Comparison of ENCODE assay signal across 13 mouse cellular contexts in the genomic region with DNA sequence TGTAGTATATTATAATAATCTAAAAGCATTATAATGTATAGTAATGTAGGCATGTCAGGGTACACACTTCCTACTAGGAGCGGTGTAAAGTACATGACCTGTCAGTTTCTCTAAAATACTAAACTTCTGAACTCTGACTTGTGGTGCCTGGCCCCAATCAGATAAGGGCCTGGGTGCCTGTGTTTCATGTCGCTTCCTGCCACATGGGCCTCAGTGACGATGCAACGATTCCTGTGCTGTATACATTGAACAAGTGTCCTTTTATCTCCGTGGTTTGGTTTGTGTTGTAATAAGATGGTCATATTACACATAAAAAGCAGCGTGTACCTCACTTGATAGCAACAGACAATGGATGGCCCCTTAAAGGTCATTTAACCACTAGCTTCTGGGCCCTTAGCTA.
DNase-seq lines count a peak whose midpoint lies in the region; ATAC-seq and TF ChIP-seq lines count a peak whose summit lies in the region.
"Had no signal": no experiment of that assay in that cellular context is flagged by ENCODE, and none has a peak within 500 bp of the region (broad histone marks: within the 10 kb centered on the region; RNA-seq: fewer than 3 reads in every experiment).

No protein-coding gene starts in this region.

- H3K9me3 ChIP-seq in G1E (replicated peaks) = no peaks in the 10 kb centered on the region
- no peaks in the 10 kb centered on the region for H3K9me3 ChIP-seq in liver, embryonic 16.5 days (replicated peaks; ENCODE audit: control insufficient read depth, low read length)
- H3K9me3 ChIP-seq: hindbrain, embryonic 12.5 days had no signal

- peak overlapping the region; percentile 12; the same call in 1 of the 2 replicates for H3K27ac ChIP-seq in liver, embryonic 16.5 days (ENCODE audit: low read length)
- no peak overlapping the region for H3K27ac ChIP-seq in kidney, adult 2 months (ENCODE audit: insufficient read depth, low read depth, low read length)
- H3K27ac ChIP-seq: hindbrain, embryonic 12.5 days; macrophage had no signal

- 12% methylated on average over 6 of the region's 6 CpGs for WGBS in liver, embryonic 16.5 days (ENCODE audit: insufficient replicate concordance)
- WGBS in kidney, adult 2 months = 71% methylated on average over 6 of the region's 6 CpGs

- no peaks in the 10 kb centered on the region for H3K36me3 ChIP-seq in G1E (replicated peaks)
- H3K36me3 ChIP-seq in liver, embryonic 16.5 days (ENCODE audit: control insufficient read depth, insufficient read depth) = no peaks in the 10 kb centered on the region
- H3K36me3 ChIP-seq in kidney, adult 2 months (ENCODE audit: control insufficient read depth, insufficient read depth, low read length) = no peaks in the 10 kb centered on the region
- H3K36me3 ChIP-seq: hindbrain, embryonic 12.5 days had no signal

- TF ChIP-seq CTCF in G1E (IDR thresholded peaks at IDR 0.05; ENCODE audit: low read depth, low read length) = no peak
- no peak for TF ChIP-seq CTCF in kidney, adult 2 months (conservative IDR thresholded peaks at IDR 0.05; ENCODE audit: insufficient read depth, insufficient read length, low read depth, low read length)

- DNase-seq in G1E (ENCODE audit: low spot score) = peak; percentile 50
- DNase-seq in c-Kit-positive CD71-positive TER-119-positive erythroid progenitor cells, embryonic 14.5 days (ENCODE audit: low spot score) = peak; percentile 59
- peak; percentile 77 for DNase-seq in thymus, postnatal 0 days (ENCODE audit: low spot score)
- no peak for DNase-seq in kidney, adult 2 months
- no peak for DNase-seq in heart, adult 9 months (ENCODE audit: low spot score in 2 of 2)
- DNase-seq in embryo, embryonic 11 days = no peak
- DNase-seq: kidney, adult 9 months; retina, postnatal 1 day had no signal

- no peak overlapping the region for H3K4me3 ChIP-seq in G1E (ENCODE audit: low read depth, low read length)
- no peak overlapping the region for H3K4me3 ChIP-seq in liver, embryonic 16.5 days (ENCODE audit: low read depth, low read length)
- H3K4me3 ChIP-seq in kidney, adult 2 months (ENCODE audit: insufficient read depth, low read depth, low read length) = no peak overlapping the region
- H3K4me3 ChIP-seq: hindbrain, embryonic 12.5 days; myocyte had no signal

- no peak overlapping the region; the same call in 1 of the 2 replicates for H3K4me2 ChIP-seq in liver, embryonic 16.5 days (ENCODE audit: low read depth, low read length)
- H3K4me2 ChIP-seq: hindbrain, embryonic 12.5 days had no signal

- H3K4me1 ChIP-seq in G1E (ENCODE audit: insufficient read depth, low read depth, low read length) = peaks cover 49% of the 10 kb centered on the region
- peaks cover 2% of the 10 kb centered on the region; the same call in 1 of the 2 replicates for H3K4me1 ChIP-seq in liver, embryonic 16.5 days (ENCODE audit: control insufficient read depth, low read depth, low read length)
- H3K4me1 ChIP-seq in kidney, adult 2 months (ENCODE audit: control insufficient read depth, insufficient read depth, low read length) = no peaks in the 10 kb centered on the region
- H3K4me1 ChIP-seq: hindbrain, embryonic 12.5 days had no signal

- TF ChIP-seq POLR2A in kidney, adult 2 months (IDR thresholded peaks at IDR 0.05; ENCODE audit: low read depth, low read length) = no peak

- ATAC-seq in G1E (ENCODE audit: extremely low read depth, insufficient number of reproducible peaks, low FRiP score, poor library complexity, severe bottlenecking) = peak; percentile 92
- peak; percentile 83 for ATAC-seq in liver, embryonic 16.5 days (ENCODE audit: low read depth)
- no peak for ATAC-seq in cerebellum, adult (ENCODE audit: insufficient number of reproducible peaks, low FRiP score, low TSS enrichment)

- H3K27me3 ChIP-seq in G1E (ENCODE audit: insufficient read depth, low read length) = no peaks in the 10 kb centered on the region
- H3K27me3 ChIP-seq in liver, embryonic 16.5 days (ENCODE audit: control insufficient read depth, insufficient read depth, low read depth, low read length) = no peaks in the 10 kb centered on the region
- no peaks in the 10 kb centered on the region for H3K27me3 ChIP-seq in kidney, adult 2 months (replicated peaks; ENCODE audit: control insufficient read depth, insufficient read depth, low read length)
- H3K27me3 ChIP-seq: hindbrain, embryonic 12.5 days had no signal

- H3K9ac ChIP-seq in liver, embryonic 16.5 days (ENCODE audit: low read depth, low read length) = no peak overlapping the region
- H3K9ac ChIP-seq: hindbrain, embryonic 12.5 days had no signal

Comparison
In these comparisons a context has a peak if more than half of its experiments do, and no peak if none do; other contexts are left out.
1. DNase-seq: peak in G1E (single experiment), c-Kit-positive CD71-positive TER-119-positive erythroid progenitor cells, embryonic 14.5 days (single experiment) and thymus, postnatal 0 days (single experiment); none in kidney, adult 2 months (single experiment), heart, adult 9 months (0 of 2) and embryo, embryonic 11 days (single experiment).